Mouse (Mus musculus) G1E (cell line): ENCODE results near the gene Gstt1. TPM values are rescaled to one million over a fixed set of nuclear protein-coding genes. Genes with fewer than 3 reads are reported as not detected.

Experiments
- ATAC-seq: 2 replicates; pipeline ENCODE4 v1.8.0; 2016; ENCODE audit warnings: mild to moderate bottlenecking; ENCODE audit not compliant: insufficient number of reproducible peaks, poor library complexity, low FRiP score, severe bottlenecking; ENCODE audit errors: extremely low read depth
- DNase-seq: peaks from one replicate; pipeline ENCODE4 v3.0.0; 2012; ENCODE audit warnings: low spot score
- H3K27me3 ChIP-seq: 2 replicates; pipeline ENCODE4 v1.6.1; 2012; ENCODE audit warnings: mild to moderate bottlenecking, low read length, inconsistent platforms; ENCODE audit not compliant: insufficient read depth
- H3K36me3 ChIP-seq: replicated peaks from 2 replicates; pipeline ENCODE3; 2012; ENCODE audit warnings: mild to moderate bottlenecking, inconsistent platforms
- H3K4me1 ChIP-seq: 2 replicates; pipeline ENCODE4 v1.6.1; 2012; ENCODE audit warnings: low read depth, low read length, inconsistent platforms, mixed read lengths; ENCODE audit not compliant: insufficient read depth
- H3K4me3 ChIP-seq: 2 replicates; pipeline ENCODE4 v1.5.1; 2012; ENCODE audit warnings: low read depth, mild to moderate bottlenecking, inconsistent platforms, low read length, moderate library complexity, mixed read lengths
- H3K9me3 ChIP-seq: replicated peaks from 2 replicates; pipeline ENCODE4 v1.6.1; 2012; ENCODE audit warnings: inconsistent platforms
- CTCF ChIP-seq: IDR thresholded peaks from 2 replicates; pipeline ENCODE4 v1.5.1; 2012; ENCODE audit warnings: low read depth, low read length, inconsistent platforms, mixed read lengths
- GATA1 ChIP-seq: IDR thresholded peaks from 2 replicates; pipeline ENCODE4 v1.6.1; 2012; ENCODE audit warnings: borderline replicate concordance, low read length, inconsistent platforms, mixed read lengths
- GATA2 ChIP-seq: IDR thresholded peaks from 2 replicates; pipeline ENCODE4 v1.6.1; 2012; ENCODE audit warnings: low read depth, low read length, inconsistent platforms, borderline replicate concordance
- POLR2AphosphoS5 ChIP-seq: IDR thresholded peaks from 2 replicates; pipeline ENCODE4 v1.6.1; 2012; ENCODE audit warnings: low read depth, low read length, inconsistent platforms; ENCODE audit not compliant: insufficient replicate concordance
- TAL1 ChIP-seq: conservative IDR thresholded peaks from 2 replicates; pipeline ENCODE4 v1.6.1; 2012; ENCODE audit warnings: low read depth, low read length, inconsistent platforms, mixed read lengths
- polyA plus RNA-seq: library from polyadenylated mRNA; stranded (reverse); fragments of >175 nt; gene quantifications from 2 replicates; pipeline ENCODE4 v1.2.3, GENCODE M21; 2012
- total RNA-seq, 2 experiments: library from RNA; stranded (forward) in 1 of 2; stranded (reverse) in 1 of 2; fragments of 200-1000 nt in 1 of 2; fragments of >200 nt in 1 of 2; fragmentation: Nextera tagmentation in 1 of 2; gene quantifications; 2 replicates each; pipeline ENCODE4 v1.2.3; 2014 to 2017

The Gstt1 gene
- total and polyA plus RNA-seq, 3 experiments, result 0.07 to 0.22 TPM; not detected in 1

DNA sequence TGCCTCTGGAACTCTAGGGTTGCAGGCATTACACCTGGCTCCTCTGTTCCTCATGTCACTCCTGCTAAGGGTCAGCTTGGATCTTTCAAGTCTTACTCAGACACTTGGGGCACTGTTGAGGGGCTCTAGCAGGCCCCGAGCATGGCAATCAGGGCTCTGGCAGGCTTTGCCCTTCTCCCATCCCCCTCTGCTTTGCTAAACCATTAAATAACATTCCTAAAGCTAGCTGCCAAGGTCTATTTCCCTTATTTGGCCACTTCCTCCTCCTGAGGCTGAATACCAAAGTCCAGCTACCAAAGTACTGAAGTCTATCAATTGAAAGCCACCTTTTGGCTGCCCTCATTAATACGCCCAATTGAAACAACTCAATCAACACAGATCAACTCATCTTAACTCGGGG is 3.5 kb downstream of the Gstt1 start:
- TF ChIP-seq TAL1 (no peak), GATA2 (no peak), CTCF (no peak), POLR2AphosphoS5 (no peak), GATA1 (no peak)
- peaks cover 17% of the 10 kb centered on the region for H3K4me1 ChIP-seq
- no peaks in the 10 kb centered on the region for H3K9me3 ChIP-seq
- H3K27me3 ChIP-seq, result peaks cover 29% of the 10 kb centered on the region
- no peak overlapping the region for H3K4me3 ChIP-seq
- ATAC-seq (no peak), DNase-seq (no peak)
- H3K36me3 ChIP-seq, result no peaks in the 10 kb centered on the region

DNA sequence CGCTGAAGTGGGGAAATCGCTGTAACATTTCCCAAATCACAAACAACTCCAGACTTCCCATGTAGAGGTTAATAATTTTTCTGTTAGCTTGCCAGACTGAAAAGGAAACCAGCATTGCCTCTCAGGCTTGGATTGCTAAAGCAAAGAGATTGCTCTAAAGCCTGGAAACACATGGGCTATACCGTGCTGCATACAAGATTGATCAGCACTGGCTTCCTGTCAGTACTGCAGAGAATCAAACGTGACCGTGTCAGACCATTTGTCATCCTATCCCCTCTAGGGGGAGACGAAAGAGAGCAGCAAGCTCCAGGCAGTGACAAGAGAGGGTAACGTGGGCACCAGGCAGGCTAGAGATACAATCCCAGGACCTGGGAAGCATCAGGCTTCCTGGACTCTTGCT is 7.6 kb downstream of the Gstt1 start:
- no peak for ATAC-seq
- Histone ChIP-seq H3K36me3 (no peaks in the 10 kb centered on the region), H3K27me3 (peaks cover 17% of the 10 kb centered on the region; the same call in 1 of the 2 replicates), H3K9me3 (no peaks in the 10 kb centered on the region), H3K4me1 (0 out of 2 replicates have a peak, but pooled peaks cover 2% of the 10 kb centered on the region), H3K4me3 (no peak overlapping the region)
- TF ChIP-seq GATA2 (no peak), GATA1 (no peak), TAL1 (no peak), CTCF (no peak), POLR2AphosphoS5 (no peak)
- DNase-seq, result no peak

DNA sequence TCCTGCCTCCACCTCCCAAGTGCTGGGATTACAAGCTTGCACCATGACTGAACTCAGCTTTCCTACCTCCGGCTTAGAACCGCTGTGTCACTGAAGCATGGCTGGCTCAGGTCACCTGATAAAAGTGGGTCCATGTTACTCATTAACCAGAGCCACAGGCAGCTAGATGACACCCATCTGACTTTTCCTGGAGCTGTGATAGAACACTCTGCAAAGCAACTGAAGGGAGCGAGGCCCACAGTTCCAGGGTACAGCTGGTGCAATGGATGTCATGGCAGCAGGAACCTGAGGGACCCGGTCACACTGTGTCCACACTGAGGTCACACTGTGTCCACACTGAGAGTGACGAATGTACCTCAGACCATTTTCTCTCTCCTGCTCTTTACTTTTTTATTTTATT is 8.5 kb downstream of the Gstt1 start:
- 0 out of 2 replicates have a peak, but pooled peaks cover 2% of the 10 kb centered on the region for H3K4me1 ChIP-seq
- ATAC-seq (no peak), DNase-seq (no peak)

DNA sequence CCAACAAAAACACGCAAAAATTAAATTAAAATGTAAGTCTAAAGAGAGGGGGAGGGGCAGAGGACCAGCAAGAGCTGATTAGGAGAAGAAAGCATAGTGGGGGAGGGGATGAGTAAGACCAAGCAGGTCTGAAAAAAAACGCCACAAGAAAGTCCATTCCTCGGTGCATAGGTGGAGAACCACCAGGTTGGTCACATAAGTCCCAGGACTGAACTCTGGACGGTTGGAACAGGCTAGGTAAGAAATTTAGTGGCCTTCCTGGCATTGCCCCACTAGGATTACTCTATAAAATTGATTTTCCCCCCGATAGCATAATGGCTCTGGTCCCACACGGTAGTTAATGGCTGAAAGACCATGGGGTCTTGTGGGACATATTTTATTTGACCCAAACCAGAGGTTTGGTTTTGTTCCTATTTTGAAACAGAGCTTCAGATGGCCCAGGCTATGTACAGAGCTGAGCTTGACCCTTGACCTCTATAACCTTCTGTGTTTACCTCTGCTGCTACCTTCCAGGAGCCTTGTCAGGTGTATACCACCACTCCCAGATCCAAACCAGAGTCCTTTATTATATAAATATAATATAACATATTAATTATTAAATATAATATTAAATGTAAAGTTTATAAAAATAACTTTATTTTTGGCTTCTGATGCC is 9.2 kb downstream of the Gstt1 start:
- peaks cover 21% of the 10 kb centered on the region; the same call in 1 of the 2 replicates for H3K27me3 ChIP-seq
- no peaks in the 10 kb centered on the region for H3K9me3 ChIP-seq
- H3K4me1 ChIP-seq, result 0 out of 2 replicates have a peak, but pooled peaks cover 2% of the 10 kb centered on the region
- ATAC-seq (no peak), DNase-seq (no peak)
- TF ChIP-seq CTCF (no peak), GATA1 (no peak), GATA2 (no peak), TAL1 (no peak), POLR2AphosphoS5 (no peak)
- no peak overlapping the region for H3K4me3 ChIP-seq
- H3K36me3 ChIP-seq, result no peaks in the 10 kb centered on the region

More for the DNA sequence above, 8.5 kb downstream of the Gstt1 start:
- Histone ChIP-seq H3K4me3 (no peak overlapping the region; the same call in 1 of the 2 replicates), H3K36me3 (no peaks in the 10 kb centered on the region), H3K27me3 (peaks cover 17% of the 10 kb centered on the region; the same call in 1 of the 2 replicates), H3K9me3 (no peaks in the 10 kb centered on the region)
- TF ChIP-seq POLR2AphosphoS5, result no peak
- TF ChIP-seq GATA2, result no peak
- no peak for TF ChIP-seq GATA1
- no peak for TF ChIP-seq TAL1
- TF ChIP-seq CTCF, result no peak

DNA sequence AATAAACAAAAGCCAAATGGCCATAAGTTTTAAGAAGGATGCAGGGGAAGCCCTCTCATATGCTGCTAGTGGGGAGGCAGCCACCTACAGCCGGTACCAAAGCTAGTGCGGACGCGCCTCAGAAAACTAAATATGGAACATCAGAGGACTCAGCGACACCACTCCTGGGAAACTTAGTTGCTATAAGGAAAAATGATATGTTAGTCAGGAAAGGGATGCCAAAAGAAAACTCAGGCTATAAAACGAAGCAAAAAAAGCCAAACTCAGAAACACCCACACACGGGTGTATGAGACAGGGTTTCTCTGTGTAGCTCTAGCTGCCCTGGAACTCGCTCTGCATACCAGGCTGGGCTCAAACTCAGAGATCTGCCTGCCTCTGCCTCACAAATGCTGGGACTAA is 10.1 kb downstream of the Gstt1 start:
- H3K4me3 ChIP-seq, result no peak overlapping the region
- ATAC-seq, result no peak
- H3K36me3 ChIP-seq, result no peaks in the 10 kb centered on the region

DNA sequence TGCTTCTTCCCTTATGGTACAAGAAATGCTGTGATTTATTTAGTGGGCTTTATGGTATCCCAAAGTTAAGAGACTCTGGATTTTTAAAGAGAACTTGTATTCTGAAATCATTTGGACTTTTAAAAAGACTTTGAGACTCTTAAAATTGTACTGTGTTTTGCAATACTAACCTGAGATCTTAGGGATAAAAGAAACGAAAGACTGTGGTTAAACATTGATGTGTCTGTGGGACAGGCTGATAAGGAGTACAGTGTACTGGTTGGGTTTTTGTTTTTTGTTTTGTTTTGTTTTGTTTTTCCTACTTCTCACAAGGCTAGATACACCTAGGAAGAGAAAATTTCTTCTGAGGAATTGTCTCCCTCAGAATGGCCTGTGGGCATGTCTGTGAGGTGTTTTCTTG is 12.9 kb downstream of the Gstt1 start:
- H3K4me3 ChIP-seq, result no peak overlapping the region
- no peak for TF ChIP-seq GATA2
- TF ChIP-seq POLR2AphosphoS5, result no peak
- TF ChIP-seq TAL1, result no peak
- no peak for TF ChIP-seq CTCF
- no peak for TF ChIP-seq GATA1

More for the DNA sequence above, 10.1 kb downstream of the Gstt1 start:
- Histone ChIP-seq H3K4me1 (0 out of 2 replicates have a peak, but pooled peaks cover 2% of the 10 kb centered on the region), H3K27me3 (peaks cover 30% of the 10 kb centered on the region), H3K9me3 (no peaks in the 10 kb centered on the region)
- no peak for TF ChIP-seq GATA1
- no peak for TF ChIP-seq TAL1
- TF ChIP-seq CTCF, result no peak
- TF ChIP-seq POLR2AphosphoS5, result no peak
- no peak for TF ChIP-seq GATA2
- DNase-seq, result no peak

More for the DNA sequence above, 12.9 kb downstream of the Gstt1 start:
- Histone ChIP-seq H3K27me3 (peaks cover 42% of the 10 kb centered on the region), H3K36me3 (no peaks in the 10 kb centered on the region), H3K9me3 (no peaks in the 10 kb centered on the region), H3K4me1 (peaks cover 5% of the 10 kb centered on the region)
- DNase-seq, result no peak
- no peak for ATAC-seq
